Mouse (Mus musculus) olfactory bulb, adult 2 months (tissue): ENCODE measurements around the gene Mfrp. TPM values are rescaled to one million over a fixed set of nuclear protein-coding genes. Genes with fewer than 3 reads are reported as not detected.

Experiments used
- H3K27ac ChIP-seq: fragments of 200-500 bp; 2 replicates; pipeline ENCODE4 v1.5.1; 2012; ENCODE audit warnings: low read depth, low read length; ENCODE audit not compliant: insufficient read depth
- H3K4me1 ChIP-seq: fragments of 200-500 bp; 2 replicates; pipeline ENCODE4 v1.6.1; 2012; ENCODE audit warnings: low read length; ENCODE audit not compliant: control insufficient read depth, insufficient read depth
- H3K4me3 ChIP-seq: fragments of 200-500 bp; 2 replicates; pipeline ENCODE4 v1.5.1; 2012; ENCODE audit warnings: mild to moderate bottlenecking, low read depth, low read length, moderate library complexity; ENCODE audit not compliant: insufficient read depth
- CTCF ChIP-seq: fragments of 200-500 bp; IDR thresholded peaks from 2 replicates; pipeline ENCODE4 v1.5.1; 2012; ENCODE audit warnings: low read depth, mild to moderate bottlenecking, low read length, moderate library complexity; ENCODE audit not compliant: insufficient read depth
- POLR2A ChIP-seq: fragments of 200-500 bp; IDR thresholded peaks from 2 replicates; pipeline ENCODE4 v1.6.1; 2012; ENCODE audit warnings: mild to moderate bottlenecking, low read depth, low read length, moderate library complexity; ENCODE audit not compliant: insufficient read depth
- WGBS: fragments of 180-500 bp; shearing (Covaris S2); methylation state at CpG from one replicate; pipeline ENCODE4 v1.1.7; 2018; 5-methylcytosine and 5-hydroxymethylcytosine counted together
- polyA plus RNA-seq: library from polyadenylated mRNA; stranded (reverse); fragments of >200 nt; gene quantifications from 2 replicates; pipeline ENCODE4 v1.2.4, GENCODE M21; 2012; ENCODE audit warnings: low replicate concordance; ENCODE audit not compliant: missing spikeins, insufficient read depth, insufficient read length

Gene Mfrp
- polyA plus RNA-seq, 1 experiment: not detected

- TF ChIP-seq POLR2A (no peak), CTCF (peak; percentile 20; the same call in 1 of the 2 replicates)
- Histone ChIP-seq H3K4me3 (no peak overlapping the region), H3K4me1 (peaks cover 60% of the 10 kb centered on the region), H3K27ac (no peak overlapping the region)
- WGBS: 18% methylated on average over 5 of the region's 5 CpGs
Observed at GRCm38 (mm10) chr9:44076764-44077120, 24.8 kb upstream of the Mfrp start.

- Histone ChIP-seq H3K27ac (no peak overlapping the region), H3K4me1 (peaks cover 54% of the 10 kb centered on the region), H3K4me3 (no peak overlapping the region)
- WGBS: 92% methylated on average over 11 of the region's 11 CpGs
- TF ChIP-seq CTCF (no peak), POLR2A (no peak)
Observed at GRCm38 (mm10) chr9:44077266-44077910, 24.1 kb upstream of the Mfrp start.

DNA sequence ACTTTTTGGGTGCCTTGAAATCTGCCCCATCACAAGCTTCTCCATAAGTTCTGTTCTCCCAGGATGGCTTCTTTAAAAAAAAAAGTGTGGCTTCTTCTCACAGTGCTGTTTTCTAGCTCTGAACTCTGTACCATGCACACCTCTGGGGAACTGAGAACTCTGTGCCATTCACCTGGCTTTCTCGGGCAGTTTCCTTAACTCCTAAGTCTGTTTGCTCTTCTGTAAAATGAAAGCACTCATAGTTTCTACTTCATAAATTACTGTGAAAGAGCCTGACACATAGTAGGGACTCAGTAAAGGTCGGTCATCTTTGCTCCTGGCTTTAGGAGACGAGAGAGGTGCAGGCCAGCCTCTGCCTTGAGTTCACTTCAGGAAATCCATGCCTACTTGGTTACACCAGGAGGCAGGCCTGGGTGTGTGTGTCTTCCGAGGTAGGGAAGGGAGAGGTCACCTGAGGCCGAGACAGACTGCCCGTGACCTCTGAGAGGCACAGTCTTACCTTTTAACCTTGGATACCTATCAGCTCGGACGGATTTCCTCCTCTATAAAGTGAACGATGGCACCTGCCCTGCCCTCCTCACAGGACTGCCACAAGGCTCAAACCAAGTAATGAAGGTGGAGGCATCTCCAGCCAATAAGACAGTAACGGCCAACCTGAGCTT lies 23.3 kb upstream of the Mfrp start:
- WGBS: 84% methylated on average over 10 of the region's 10 CpGs
- H3K4me1 ChIP-seq: peaks cover 48% of the 10 kb centered on the region
- TF ChIP-seq POLR2A: no peak
- TF ChIP-seq CTCF: no peak
- H3K27ac ChIP-seq: peak overlapping the region; percentile 75
- H3K4me3 ChIP-seq: no peak overlapping the region

- 41% methylated on average over 16 of the region's 16 CpGs for WGBS
- TF ChIP-seq POLR2A: no peak
- H3K4me3 ChIP-seq: no peak overlapping the region
- H3K4me1 ChIP-seq: peaks cover 52% of the 10 kb centered on the region
- H3K27ac ChIP-seq: peak overlapping the region; percentile 75
Observed at GRCm38 (mm10) chr9:44078955-44079756, 22.4 kb upstream of the Mfrp start.

DNA sequence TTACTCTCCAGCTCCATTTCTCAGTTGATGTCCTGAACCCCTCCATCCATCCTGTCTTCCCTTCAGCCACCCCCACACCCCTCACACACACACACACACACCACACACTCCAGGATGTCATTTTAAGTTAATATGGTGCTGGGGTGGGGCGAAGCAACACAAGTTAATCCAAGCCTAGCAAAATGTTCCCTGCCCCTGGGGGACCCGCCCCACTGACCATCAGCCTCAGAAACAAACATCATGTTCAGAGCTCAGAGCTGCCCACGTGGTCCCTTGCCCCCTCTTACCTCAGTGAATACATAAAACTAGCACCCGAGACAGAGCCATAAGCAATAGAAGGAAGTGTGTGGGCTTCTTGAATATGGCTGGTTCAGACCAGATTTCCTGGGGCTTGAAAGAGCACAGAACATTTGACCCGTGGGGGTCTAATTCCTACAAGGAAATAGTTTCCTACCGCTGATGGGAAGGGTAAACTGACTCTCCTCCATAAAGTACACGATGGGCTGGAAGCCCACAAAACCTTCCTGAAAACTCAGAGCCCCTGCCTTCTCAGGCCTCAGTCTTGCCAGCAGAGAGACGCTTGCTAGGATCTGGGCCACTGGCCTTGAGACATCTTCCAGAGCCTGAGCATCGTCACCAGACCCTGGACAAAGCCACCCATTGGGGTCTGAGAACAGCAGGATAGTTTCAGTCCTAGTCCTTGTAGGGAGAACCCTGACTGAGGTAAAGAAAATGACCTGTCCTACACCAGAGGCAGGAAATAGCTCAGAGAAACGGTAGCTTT lies 21.3 kb upstream of the Mfrp start:
- Histone ChIP-seq H3K27ac (peak overlapping the region; percentile 40; the same call in 1 of the 2 replicates), H3K4me3 (no peak overlapping the region), H3K4me1 (peaks cover 52% of the 10 kb centered on the region)
- WGBS: 71% methylated on average over 10 of the region's 10 CpGs
- TF ChIP-seq CTCF (no peak), POLR2A (no peak)

DNA sequence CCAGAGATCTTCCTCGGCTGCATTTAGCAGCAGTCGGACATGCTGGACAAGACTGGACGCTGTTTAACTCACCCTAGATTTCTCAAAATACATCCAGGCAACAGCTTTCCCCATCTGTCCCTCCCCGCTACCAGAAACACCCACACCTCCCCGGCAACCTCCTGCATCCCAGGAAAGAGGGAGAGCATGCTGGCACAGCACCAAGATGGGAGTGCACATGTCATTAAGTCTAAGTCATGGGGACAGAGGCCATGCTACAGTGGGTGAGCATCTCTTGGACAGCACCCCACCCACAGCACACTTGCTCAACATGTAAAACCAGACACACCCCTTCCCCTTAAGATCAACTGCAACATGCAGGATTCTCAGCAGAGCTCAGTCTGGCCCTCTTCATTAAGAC lies 20.6 kb upstream of the Mfrp start:
- TF ChIP-seq POLR2A: no peak
- TF ChIP-seq CTCF: no peak
- 37% methylated on average over 5 of the region's 5 CpGs for WGBS
- Histone ChIP-seq H3K27ac (peak overlapping the region; percentile 54; the same call in 1 of the 2 replicates), H3K4me1 (peaks cover 52% of the 10 kb centered on the region), H3K4me3 (no peak overlapping the region)

- 51% methylated on average over 5 of the region's 5 CpGs for WGBS
Observed at GRCm38 (mm10) chr9:44081581-44081980, 19.9 kb upstream of the Mfrp start.

GRCm38 (mm10) chr9:44082266-44082665 lies 19.3 kb upstream of the Mfrp start:
- 63% methylated on average over 5 of the region's 5 CpGs for WGBS
- Histone ChIP-seq H3K4me1 (peaks cover 50% of the 10 kb centered on the region), H3K27ac (no peak overlapping the region), H3K4me3 (no peak overlapping the region)
- TF ChIP-seq POLR2A: no peak
- TF ChIP-seq CTCF: no peak

More at GRCm38 (mm10) chr9:44081581-44081980, 19.9 kb upstream of the Mfrp start:
- Histone ChIP-seq H3K27ac (no peak overlapping the region; the same call in 1 of the 2 replicates), H3K4me1 (peaks cover 50% of the 10 kb centered on the region), H3K4me3 (no peak overlapping the region)
- TF ChIP-seq CTCF: no peak
- TF ChIP-seq POLR2A: no peak
